Comparison of ENCODE assay signal across 13 mouse cellular contexts in the genomic region with DNA sequence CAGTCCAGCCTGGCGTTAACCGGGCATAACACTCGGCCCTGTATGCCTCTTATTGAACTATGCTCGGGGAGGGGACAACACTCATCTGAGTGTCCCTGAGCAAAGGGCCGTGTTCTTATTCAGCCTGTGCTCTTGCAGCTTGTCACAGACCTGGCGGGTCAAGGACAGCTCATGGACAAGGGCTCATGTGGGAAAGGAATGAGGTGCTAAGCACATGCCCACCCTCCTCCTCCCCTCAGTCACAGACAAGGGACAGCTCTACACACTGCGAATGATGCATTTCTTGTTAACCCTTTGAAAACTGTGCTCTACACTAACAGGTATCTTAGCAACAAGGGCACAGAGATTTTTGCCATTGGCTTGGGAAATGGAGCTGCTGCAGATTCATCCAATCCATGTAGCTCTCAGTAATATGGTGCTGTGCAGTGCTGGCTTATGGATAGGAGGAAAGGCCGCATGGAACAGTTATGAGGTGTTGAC. TPM values are rescaled to one million over a fixed set of nuclear protein-coding genes. Genes with fewer than 3 reads are reported as not detected.
DNase-seq lines count a peak whose midpoint lies in the region; ATAC-seq lines count a peak whose summit lies in the region.
"Had no signal": no experiment of that assay in that cellular context is flagged by ENCODE, and none has a peak within 500 bp of the region (broad histone marks: within the 10 kb centered on the region; RNA-seq: fewer than 3 reads in every experiment).

No protein-coding gene starts in this region.

- no peaks in the 10 kb centered on the region for H3K27me3 ChIP-seq in hindbrain, embryonic 13.5 days
- no peaks in the 10 kb centered on the region for H3K27me3 ChIP-seq in hindbrain, embryonic 10.5 days (ENCODE audit: insufficient read depth, poor library complexity, severe bottlenecking)
- no peaks in the 10 kb centered on the region for H3K27me3 ChIP-seq in lung, embryonic 16.5 days (ENCODE audit: control insufficient read depth, insufficient read depth, low read depth, low read length)
- no peaks in the 10 kb centered on the region for H3K27me3 ChIP-seq in midbrain, embryonic 14.5 days (ENCODE audit: control insufficient read depth, insufficient read depth, low read length)

- no peaks in the 10 kb centered on the region for H3K36me3 ChIP-seq in hindbrain, embryonic 13.5 days
- no peaks in the 10 kb centered on the region for H3K36me3 ChIP-seq in hindbrain, embryonic 10.5 days
- H3K36me3 ChIP-seq in lung, embryonic 16.5 days (ENCODE audit: control insufficient read depth, insufficient read depth, low read length), result no peaks in the 10 kb centered on the region
- no peaks in the 10 kb centered on the region for H3K36me3 ChIP-seq in midbrain, embryonic 14.5 days (ENCODE audit: control insufficient read depth, insufficient read depth, low read length)
- H3K36me3 ChIP-seq: G1E had no signal

- H3K9me3 ChIP-seq in hindbrain, embryonic 13.5 days, result no peaks in the 10 kb centered on the region
- H3K9me3 ChIP-seq in hindbrain, embryonic 10.5 days, result no peaks in the 10 kb centered on the region
- no peaks in the 10 kb centered on the region for H3K9me3 ChIP-seq in lung, embryonic 16.5 days (ENCODE audit: control insufficient read depth, low read length)
- H3K9me3 ChIP-seq in midbrain, embryonic 14.5 days (ENCODE audit: control insufficient read depth, low read length), result no peaks in the 10 kb centered on the region

- H3K4me3 ChIP-seq in hindbrain, embryonic 13.5 days, result no peak overlapping the region
- H3K4me3 ChIP-seq in hindbrain, embryonic 10.5 days, result no peak overlapping the region
- no peak overlapping the region for H3K4me3 ChIP-seq in lung, embryonic 16.5 days (ENCODE audit: low read length)
- no peak overlapping the region for H3K4me3 ChIP-seq in midbrain, embryonic 14.5 days (replicated peaks; ENCODE audit: low read depth, low read length)
- H3K4me3 ChIP-seq: erythroblast, embryonic 14.5 days had no signal

- H3K4me1 ChIP-seq in hindbrain, embryonic 13.5 days (replicated peaks), result peaks cover 16% of the 10 kb centered on the region; the same call in 1 of the 2 replicates
- peaks cover 28% of the 10 kb centered on the region for H3K4me1 ChIP-seq in hindbrain, embryonic 10.5 days (replicated peaks)
- H3K4me1 ChIP-seq in lung, embryonic 16.5 days (replicated peaks; ENCODE audit: control insufficient read depth, insufficient read depth, low read length), result peaks cover 37% of the 10 kb centered on the region
- H3K4me1 ChIP-seq in midbrain, embryonic 14.5 days (ENCODE audit: control insufficient read depth, insufficient read depth, low read length), result 0 out of 2 replicates have a peak, but pooled peaks cover 6% of the 10 kb centered on the region

- peak; percentile 50 for DNase-seq in adrenal gland, adult 8-10 months
- no peak for DNase-seq in adrenal gland, postnatal 4 days (ENCODE audit: low spot score in 2 of 2)
- DNase-seq in hindbrain, embryonic 10.5 days (ENCODE audit: low spot score), result no peak
- DNase-seq in lung, adult 18-20 months, result no peak
- peak; percentile 20 for DNase-seq in midbrain, embryonic 14.5 days
- DNase-seq in testis, postnatal 14 days (ENCODE audit: low spot score), result no peak
- DNase-seq: cerebellum, adult 11 months; gastrocnemius, postnatal 25 days; retina, postnatal 1 day had no signal

- no peak overlapping the region for H3K4me2 ChIP-seq in hindbrain, embryonic 13.5 days
- H3K4me2 ChIP-seq in lung, embryonic 16.5 days (ENCODE audit: low read depth, low read length), result no peak overlapping the region
- H3K4me2 ChIP-seq in midbrain, embryonic 14.5 days (ENCODE audit: low read length), result no peak overlapping the region

- WGBS in hindbrain, embryonic 13.5 days, result 74% methylated on average over 8 of the region's 8 CpGs
- 80% methylated on average over 8 of the region's 8 CpGs for WGBS in hindbrain, embryonic 10.5 days
- 31% methylated on average over 8 of the region's 8 CpGs for WGBS in lung, embryonic 16.5 days
- WGBS in midbrain, embryonic 14.5 days, result 75% methylated on average over 8 of the region's 8 CpGs

- H3K9ac ChIP-seq in hindbrain, embryonic 13.5 days, result no peak overlapping the region
- H3K9ac ChIP-seq in lung, embryonic 16.5 days (ENCODE audit: low read length), result no peak overlapping the region
- H3K9ac ChIP-seq in midbrain, embryonic 14.5 days (replicated peaks; ENCODE audit: low read length), result no peak overlapping the region

- H3K27ac ChIP-seq in hindbrain, embryonic 13.5 days, result no peak overlapping the region
- no peak overlapping the region for H3K27ac ChIP-seq in hindbrain, embryonic 10.5 days
- H3K27ac ChIP-seq in lung, embryonic 16.5 days (ENCODE audit: low read length), result peak overlapping the region; percentile 68
- H3K27ac ChIP-seq in midbrain, embryonic 14.5 days (replicated peaks; ENCODE audit: low read depth, low read length), result no peak overlapping the region

- peak; percentile 52; the same call in 1 of the 2 replicates for ATAC-seq in hindbrain, embryonic 13.5 days (ENCODE audit: low FRiP score)
- ATAC-seq in lung, embryonic 16.5 days (ENCODE audit: low read depth), result peak; percentile 21; the same call in 1 of the 2 replicates
- ATAC-seq in midbrain, embryonic 14.5 days (ENCODE audit: low FRiP score, low TSS enrichment), result peak; percentile 48; the same call in 1 of the 2 replicates

RNA-seq across cellular contexts. Expression of a gene that starts 24.5 kb away (rescaled TPM):
- 100 to 1,000 TPM in 1 of 4 experiments, 10 to 100 TPM in 3; 67.5 to 117 (median 80.3) TPM for total RNA-seq in adrenal gland, adult 8-10 months (2022)
- total RNA-seq in adrenal gland, postnatal 4 days (2021), result 10 to 100 TPM; 90.3 to 96.9 TPM
- polyA plus RNA-seq in hindbrain, embryonic 13.5 days (2015; fragmentation: Nextera tagmentation; extraction: Ambion mirVana), result 124 and 136 TPM in 2 replicates
- 71.0 and 72.2 TPM in 2 replicates for polyA plus RNA-seq in hindbrain, embryonic 10.5 days (2016; fragmentation: Nextera tagmentation; extraction: Ambion mirVana)
- polyA plus RNA-seq in lung, embryonic 16.5 days (2015; fragmentation: Nextera tagmentation; extraction: Ambion mirVana), result 77.3 and 92.6 TPM in 2 replicates
- polyA plus RNA-seq in midbrain, embryonic 14.5 days (2014; fragmentation: Nextera tagmentation; extraction: Ambion mirVana), result 171 and 190 TPM in 2 replicates
- polyA plus RNA-seq: erythroblast, embryonic 14.5 days had no signal

RNA-seq across cellular contexts. Expression of a gene that starts 25.8 kb away (rescaled TPM):
- total RNA-seq in adrenal gland, adult 8-10 months (2022), result 10 to 100 TPM in 2 of 4 experiments, 1 to 10 TPM in 2; 4.6 to 10.7 (median 7.6) TPM
- total RNA-seq in adrenal gland, postnatal 4 days (2021), result 1 to 10 TPM; 5.2 to 6.7 TPM
- polyA plus RNA-seq in hindbrain, embryonic 13.5 days (2015; fragmentation: Nextera tagmentation; extraction: Ambion mirVana), result 19.3 and 20.8 TPM in 2 replicates
- 4.4 and 7.5 TPM in 2 replicates for polyA plus RNA-seq in hindbrain, embryonic 10.5 days (2016; fragmentation: Nextera tagmentation; extraction: Ambion mirVana)
- 4.6 and 4.8 TPM in 2 replicates for polyA plus RNA-seq in lung, embryonic 16.5 days (2015; fragmentation: Nextera tagmentation; extraction: Ambion mirVana)
- polyA plus RNA-seq in midbrain, embryonic 14.5 days (2014; fragmentation: Nextera tagmentation; extraction: Ambion mirVana), result 23.0 and 31.0 TPM in 2 replicates
- polyA plus RNA-seq: erythroblast, embryonic 14.5 days; G1E had no signal

Comparison
In these comparisons a context has a peak if more than half of its experiments do, and no peak if none do; other contexts are left out.
1. DNase-seq: peak in adrenal gland, adult 8-10 months (single experiment) and midbrain, embryonic 14.5 days (single experiment); none in adrenal gland, postnatal 4 days (0 of 2), hindbrain, embryonic 10.5 days (single experiment), lung, adult 18-20 months (0 of 2) and testis, postnatal 14 days (single experiment).
2. Peak in every context shown above with its lines, with median percentiles within 50 percentile points of each other: ATAC-seq.